In genomic region chr17:84116340-84117279, GRCm38 (mm10) we compare ENCODE assay signal across 9 mouse cellular contexts.
DNase-seq lines count a peak whose midpoint lies in the region; ATAC-seq lines count a peak whose summit lies in the region.
"Had no signal": no experiment of that assay in that cellular context is flagged by ENCODE, and none has a peak within 500 bp of the region (broad histone marks: within the 10 kb centered on the region; RNA-seq: fewer than 3 reads in every experiment).

No protein-coding gene starts in this region.

- no peak overlapping the region for H3K4me3 ChIP-seq in intestine, embryonic 15.5 days (replicated peaks)
- no peak overlapping the region for H3K4me3 ChIP-seq in intestine, embryonic 16.5 days (ENCODE audit: low read length)
- H3K4me3 ChIP-seq in hindbrain, embryonic 16.5 days (ENCODE audit: low read length): no peak overlapping the region
- H3K4me3 ChIP-seq: lung, embryonic 15.5 days had no signal

- no peak overlapping the region for H3K9ac ChIP-seq in intestine, embryonic 15.5 days
- H3K9ac ChIP-seq in intestine, embryonic 16.5 days (ENCODE audit: low read depth, low read length): no peak overlapping the region
- no peak overlapping the region for H3K9ac ChIP-seq in hindbrain, embryonic 16.5 days (ENCODE audit: low read depth, low read length)
- H3K9ac ChIP-seq: lung, embryonic 15.5 days had no signal

- no peak overlapping the region for H3K4me2 ChIP-seq in intestine, embryonic 15.5 days (replicated peaks)
- H3K4me2 ChIP-seq in intestine, embryonic 16.5 days (ENCODE audit: low read depth, low read length): no peak overlapping the region
- H3K4me2 ChIP-seq in hindbrain, embryonic 16.5 days (ENCODE audit: low read length): no peak overlapping the region
- H3K4me2 ChIP-seq: lung, embryonic 15.5 days had no signal

- no peaks in the 10 kb centered on the region for H3K27me3 ChIP-seq in intestine, embryonic 15.5 days (replicated peaks)
- H3K27me3 ChIP-seq in intestine, embryonic 16.5 days (replicated peaks; ENCODE audit: control insufficient read depth, insufficient read depth, low read length): no peaks in the 10 kb centered on the region
- no peaks in the 10 kb centered on the region for H3K27me3 ChIP-seq in hindbrain, embryonic 16.5 days (replicated peaks; ENCODE audit: control insufficient read depth, insufficient read depth, low read length)
- H3K27me3 ChIP-seq: lung, embryonic 15.5 days had no signal

- no peaks in the 10 kb centered on the region for H3K36me3 ChIP-seq in intestine, embryonic 15.5 days
- no peaks in the 10 kb centered on the region for H3K36me3 ChIP-seq in intestine, embryonic 16.5 days (ENCODE audit: control insufficient read depth, insufficient read depth, low read length)
- H3K36me3 ChIP-seq in hindbrain, embryonic 16.5 days (ENCODE audit: control insufficient read depth, insufficient read depth, low read length): no peaks in the 10 kb centered on the region
- H3K36me3 ChIP-seq: lung, embryonic 15.5 days had no signal

- 73% methylated on average over 17 of the region's 17 CpGs for WGBS in intestine, embryonic 15.5 days
- WGBS in intestine, embryonic 16.5 days: 83% methylated on average over 17 of the region's 17 CpGs
- WGBS in hindbrain, embryonic 16.5 days: 85% methylated on average over 17 of the region's 17 CpGs

- no peak for ATAC-seq in intestine, embryonic 15.5 days
- ATAC-seq in intestine, embryonic 16.5 days: no peak
- ATAC-seq in hindbrain, embryonic 16.5 days: no peak

- no peaks in the 10 kb centered on the region for H3K9me3 ChIP-seq in intestine, embryonic 15.5 days
- no peaks in the 10 kb centered on the region for H3K9me3 ChIP-seq in intestine, embryonic 16.5 days (ENCODE audit: control insufficient read depth, low read length)
- no peaks in the 10 kb centered on the region for H3K9me3 ChIP-seq in hindbrain, embryonic 16.5 days (ENCODE audit: control insufficient read depth, low read length)
- H3K9me3 ChIP-seq: lung, embryonic 15.5 days had no signal

- DNase-seq in c-Kit-positive CD71-positive TER-119-positive erythroid progenitor cells, embryonic 14.5 days (ENCODE audit: low spot score): peak; percentile 66
- DNase-seq in lung, postnatal 25 days (ENCODE audit: low spot score): peak; percentile 77
- DNase-seq in thymus, postnatal 14 days: peak; percentile 85
- no peak for DNase-seq in gastrocnemius, adult 8-10 months (ENCODE audit: low spot score in 2 of 2)
- no peak for DNase-seq in neural tube, embryonic 10.5 days (ENCODE audit: extremely low spot score, low spot score)

- peaks cover 39% of the 10 kb centered on the region for H3K4me1 ChIP-seq in intestine, embryonic 15.5 days (replicated peaks)
- H3K4me1 ChIP-seq in intestine, embryonic 16.5 days (ENCODE audit: control insufficient read depth, insufficient read depth, low read length): peaks cover 28% of the 10 kb centered on the region
- no peaks in the 10 kb centered on the region; the same call in 1 of the 2 replicates for H3K4me1 ChIP-seq in hindbrain, embryonic 16.5 days (ENCODE audit: control insufficient read depth, insufficient read depth, low read depth, low read length)

- peak overlapping the region; percentile 34; the same call in 1 of the 2 replicates for H3K27ac ChIP-seq in intestine, embryonic 15.5 days
- no peak overlapping the region for H3K27ac ChIP-seq in intestine, embryonic 16.5 days (ENCODE audit: low read length)
- H3K27ac ChIP-seq in hindbrain, embryonic 16.5 days (ENCODE audit: low read depth, low read length): no peak overlapping the region
- H3K27ac ChIP-seq: lung, embryonic 15.5 days had no signal

Comparison
In these comparisons a context has a peak if more than half of its experiments do, and no peak if none do; other contexts are left out.
1. DNase-seq: peak in c-Kit-positive CD71-positive TER-119-positive erythroid progenitor cells, embryonic 14.5 days (single experiment), lung, postnatal 25 days (single experiment) and thymus, postnatal 14 days (single experiment); none in gastrocnemius, adult 8-10 months (0 of 2) and neural tube, embryonic 10.5 days (single experiment).